Mouse (Mus musculus): Measurements from ENCODE around the gene Lpcat3. TPM values are rescaled to one million over a fixed set of nuclear protein-coding genes. Genes with fewer than 3 reads are reported as not detected.

Gene Lpcat3
- total RNA-seq, 2 experiments from 2014 or later: 43.5 to 44.0 TPM

GRCm38 (mm10) chr6:124702784-124703103 is 39.9 kb downstream of the Lpcat3 start:
- DNase-seq (ENCODE audit: low spot score in 2 of 2): peak; percentile 77 to 82

- no peak for DNase-seq (ENCODE audit: low spot score in 2 of 2)
Observed at GRCm38 (mm10) chr6:124703789-124704188, 41.0 kb downstream of the Lpcat3 start.

- no peak for DNase-seq (ENCODE audit: low spot score in 2 of 2)
Observed at GRCm38 (mm10) chr6:124704417-124704816, 41.6 kb downstream of the Lpcat3 start.

GRCm38 (mm10) chr6:124706061-124706627 is 43.3 kb downstream of the Lpcat3 start:
- no peak for DNase-seq (ENCODE audit: low spot score in 2 of 2)

GRCm38 (mm10) chr6:124708289-124708889 is 45.6 kb downstream of the Lpcat3 start:
- DNase-seq (ENCODE audit: low spot score in 2 of 2): no peak

GRCm38 (mm10) chr6:124711824-124712782 is 49.3 kb downstream of the Lpcat3 start, which contains the start of the genes Emg1 and Phb2:
TSS of gene Emg1 (minus strand) at chr6:124712178.
TSS of gene Phb2 (plus strand) at chr6:124712336.
- peak; percentile 96 to 97 for DNase-seq (ENCODE audit: low spot score in 2 of 2)

GRCm38 (mm10) chr6:124712918-124713317 is 50.1 kb downstream of the Lpcat3 start:
- no peak for DNase-seq (ENCODE audit: low spot score in 2 of 2)

- DNase-seq (ENCODE audit: low spot score in 2 of 2): no peak
Observed at GRCm38 (mm10) chr6:124716864-124717490, 54.1 kb downstream of the Lpcat3 start.

GRCm38 (mm10) chr6:124717968-124718367 is 55.1 kb downstream of the Lpcat3 start:
- DNase-seq (ENCODE audit: low spot score in 2 of 2): no peak

- no peak for DNase-seq (ENCODE audit: low spot score in 2 of 2)
Observed at GRCm38 (mm10) chr6:124718703-124719102, 55.9 kb downstream of the Lpcat3 start.

GRCm38 (mm10) chr6:124719354-124719978 is 56.6 kb downstream of the Lpcat3 start:
- no peak for DNase-seq (ENCODE audit: low spot score in 2 of 2)

GRCm38 (mm10) chr6:124720904-124721303 is 58.1 kb downstream of the Lpcat3 start:
- DNase-seq (ENCODE audit: low spot score in 2 of 2): no peak

- DNase-seq (ENCODE audit: low spot score in 2 of 2): no peak
Observed at GRCm38 (mm10) chr6:124722876-124723473, 60.1 kb downstream of the Lpcat3 start.

- DNase-seq (ENCODE audit: low spot score in 2 of 2): no peak
Observed at GRCm38 (mm10) chr6:124723541-124723940, 60.7 kb downstream of the Lpcat3 start.

- no peak for DNase-seq (ENCODE audit: low spot score in 2 of 2)
Observed at GRCm38 (mm10) chr6:124724472-124724871, 61.6 kb downstream of the Lpcat3 start.

GRCm38 (mm10) chr6:124728621-124729020 is 65.8 kb downstream of the Lpcat3 start:
- DNase-seq (ENCODE audit: low spot score in 2 of 2): no peak

GRCm38 (mm10) chr6:124729850-124730705 is 67.3 kb downstream of the Lpcat3 start:
- no peak for DNase-seq (ENCODE audit: low spot score in 2 of 2)

- no peak for DNase-seq (ENCODE audit: low spot score in 2 of 2)
Observed at GRCm38 (mm10) chr6:124731038-124731437, 68.2 kb downstream of the Lpcat3 start.

GRCm38 (mm10) chr6:124732476-124733370 is 69.9 kb downstream of the Lpcat3 start:
- no peak for DNase-seq (ENCODE audit: low spot score in 2 of 2)
